Mouse (Mus musculus) left cerebral cortex, adult 18-20 months (tissue): Measurements from ENCODE around the gene Prkce. TPM values are rescaled to one million over a fixed set of nuclear protein-coding genes. Genes with fewer than 3 reads are reported as not detected.

Source experiments
- DNase-seq, 2 experiments: peaks; one replicate each; pipeline ENCODE4 v3.0.0; 2021 to 2022; ENCODE audit warnings: low spot score in 2 of 2, mixed read lengths in 1 of 2
- total RNA-seq, 2 experiments: library from RNA; stranded (reverse); gene quantifications; 2 replicates each; pipeline ENCODE4 v1.2.3; 2021

Gene Prkce
- total RNA-seq, 2 experiments from 2014 or later = 270 to 276 TPM

DNA sequence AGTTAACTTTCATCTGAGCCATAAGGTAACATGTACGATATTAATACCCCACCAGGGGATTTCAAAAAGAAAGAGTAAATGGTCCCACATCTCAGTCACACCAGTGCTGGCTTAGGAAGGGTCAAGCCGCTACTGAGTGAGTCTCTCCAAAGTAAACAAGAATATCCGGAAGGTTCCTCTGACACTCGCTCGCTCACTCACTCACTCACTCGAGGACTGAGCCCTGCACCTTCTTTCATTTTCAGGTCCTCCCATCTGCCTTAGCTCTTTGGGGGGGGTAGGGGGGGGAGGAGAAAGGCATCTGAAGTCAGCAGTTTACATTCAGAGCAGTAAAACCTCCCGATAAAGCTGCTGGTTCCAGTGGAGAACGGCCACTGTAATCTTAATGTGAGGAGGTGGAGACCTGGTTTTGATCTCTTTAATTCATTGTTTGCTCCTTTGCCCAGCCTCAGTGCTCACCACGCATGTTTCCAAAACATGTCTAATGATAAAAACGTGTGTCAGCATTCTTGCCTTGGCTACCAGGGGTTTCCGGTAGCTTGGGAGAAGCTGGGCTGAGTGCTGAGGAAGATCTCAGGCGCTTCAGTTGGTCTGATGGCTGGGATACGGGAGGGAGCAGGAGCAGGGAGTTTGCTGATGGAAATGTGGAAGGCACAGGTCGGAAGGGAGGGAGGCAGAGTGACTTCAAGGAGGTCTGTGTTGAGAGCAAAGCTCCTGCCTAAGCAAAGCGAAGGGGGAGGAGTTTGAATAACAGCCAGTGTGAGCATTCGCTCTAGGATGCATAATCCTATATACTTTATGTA lies 161.9 kb downstream of the Prkce start:
- no peak for DNase-seq

- DNase-seq = peak; percentile 45 to 61
These were observed 162.7 kb downstream of the Prkce start for GRCm38 (mm10) chr17:86330076-86330955.

- no peak for DNase-seq
These were observed 164.2 kb downstream of the Prkce start for GRCm38 (mm10) chr17:86331835-86332234.

DNA sequence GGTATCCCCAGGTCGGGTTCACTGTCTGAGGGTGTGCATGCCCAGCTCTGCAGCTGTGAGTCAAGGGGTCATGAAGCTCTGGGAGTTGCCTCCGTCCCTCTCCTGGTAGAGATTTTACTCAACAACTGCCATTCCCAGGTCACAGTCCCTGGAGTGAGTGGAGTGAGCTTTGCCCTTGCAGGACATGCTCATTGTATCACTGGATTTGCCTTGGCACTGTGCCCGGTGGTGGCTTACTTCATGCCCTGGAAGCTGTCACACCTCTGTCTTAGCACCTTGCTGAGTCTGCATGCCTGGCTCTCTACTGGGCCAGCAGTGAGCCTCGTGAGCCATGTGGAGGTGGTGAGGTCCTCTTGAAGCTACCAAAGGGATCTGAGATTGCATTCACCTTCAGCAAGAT lies 167.4 kb downstream of the Prkce start:
- no peak for DNase-seq

DNA sequence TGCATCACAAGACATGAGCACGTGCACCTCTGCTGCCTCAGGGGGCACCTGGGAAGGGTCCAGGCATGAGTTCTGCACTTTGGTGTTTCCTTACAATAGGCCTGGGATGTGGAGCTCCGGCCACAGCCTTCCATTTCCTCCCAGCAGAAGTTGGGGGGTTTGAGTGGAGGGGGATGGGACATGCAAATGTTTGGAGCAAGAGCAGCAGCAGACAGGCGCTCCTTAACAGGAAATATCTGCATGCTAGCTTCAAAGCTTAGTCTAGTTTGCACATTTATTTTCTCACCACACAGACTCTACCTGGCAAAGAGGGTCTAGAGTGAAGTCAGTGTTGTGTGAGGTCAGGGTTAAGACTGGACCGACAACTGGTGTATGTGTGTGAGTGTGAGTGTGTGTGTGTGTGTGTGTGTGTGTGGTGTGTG lies 169.1 kb downstream of the Prkce start:
- no peak for DNase-seq

DNA sequence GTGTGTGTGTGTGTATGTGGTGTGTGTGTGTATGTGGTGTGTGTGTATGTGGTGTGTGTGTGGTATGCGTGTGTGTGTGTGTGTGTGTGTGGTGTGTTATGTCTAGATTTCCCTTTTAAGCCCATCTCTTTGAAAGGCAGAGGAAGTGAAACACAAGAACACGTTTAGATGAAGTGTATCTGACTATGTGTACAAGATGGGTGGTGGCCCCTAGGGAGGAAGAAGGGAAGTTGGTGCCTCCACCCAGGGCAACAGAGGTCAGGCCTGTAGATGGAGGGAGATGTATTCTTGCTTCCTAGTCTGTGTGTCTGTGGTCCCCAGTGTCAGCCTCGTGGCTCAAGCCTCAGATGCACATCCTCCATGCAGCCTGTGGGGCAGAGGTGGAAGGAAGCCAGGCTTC lies 169.5 kb downstream of the Prkce start:
- no peak for DNase-seq

DNA sequence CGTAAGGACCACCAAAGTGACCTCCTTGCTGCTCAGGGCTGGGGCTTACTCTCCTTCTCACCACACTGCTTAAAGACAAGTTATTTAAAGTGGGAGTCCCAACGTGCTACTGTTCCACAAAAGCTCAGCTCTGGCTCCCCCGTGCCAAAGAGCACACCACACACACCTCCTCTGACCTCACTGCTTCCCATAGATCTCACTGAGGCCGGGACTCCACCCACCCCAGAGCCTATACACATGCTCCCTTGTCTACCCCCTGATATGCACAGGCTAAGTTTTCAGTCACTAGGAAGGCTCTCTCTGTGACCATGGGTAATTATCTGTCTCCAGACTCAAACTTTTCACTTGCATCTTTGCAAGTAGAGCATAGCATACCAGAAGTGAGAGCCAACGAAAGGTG lies 170.7 kb downstream of the Prkce start:
- DNase-seq = no peak

DNA sequence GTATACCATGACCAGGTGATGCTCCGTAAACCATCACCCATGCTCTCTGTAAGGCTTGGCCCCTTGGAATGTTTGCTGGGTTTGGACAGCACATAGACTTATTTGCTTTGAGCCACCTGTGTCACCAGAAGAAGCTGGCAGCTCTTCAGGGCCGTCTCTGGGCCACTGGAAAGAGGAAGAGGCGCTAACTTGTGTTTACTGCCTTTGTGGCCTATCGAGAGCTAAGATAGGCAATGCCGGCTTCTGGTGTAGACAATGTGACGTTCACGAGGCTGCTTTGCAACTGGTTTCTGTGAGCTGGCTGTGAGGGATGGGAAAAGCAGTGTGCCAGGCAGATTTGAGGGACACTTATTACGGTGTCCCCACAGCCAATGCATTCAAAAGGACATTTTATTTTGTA lies 176.4 kb downstream of the Prkce start:
- DNase-seq = no peak

DNA sequence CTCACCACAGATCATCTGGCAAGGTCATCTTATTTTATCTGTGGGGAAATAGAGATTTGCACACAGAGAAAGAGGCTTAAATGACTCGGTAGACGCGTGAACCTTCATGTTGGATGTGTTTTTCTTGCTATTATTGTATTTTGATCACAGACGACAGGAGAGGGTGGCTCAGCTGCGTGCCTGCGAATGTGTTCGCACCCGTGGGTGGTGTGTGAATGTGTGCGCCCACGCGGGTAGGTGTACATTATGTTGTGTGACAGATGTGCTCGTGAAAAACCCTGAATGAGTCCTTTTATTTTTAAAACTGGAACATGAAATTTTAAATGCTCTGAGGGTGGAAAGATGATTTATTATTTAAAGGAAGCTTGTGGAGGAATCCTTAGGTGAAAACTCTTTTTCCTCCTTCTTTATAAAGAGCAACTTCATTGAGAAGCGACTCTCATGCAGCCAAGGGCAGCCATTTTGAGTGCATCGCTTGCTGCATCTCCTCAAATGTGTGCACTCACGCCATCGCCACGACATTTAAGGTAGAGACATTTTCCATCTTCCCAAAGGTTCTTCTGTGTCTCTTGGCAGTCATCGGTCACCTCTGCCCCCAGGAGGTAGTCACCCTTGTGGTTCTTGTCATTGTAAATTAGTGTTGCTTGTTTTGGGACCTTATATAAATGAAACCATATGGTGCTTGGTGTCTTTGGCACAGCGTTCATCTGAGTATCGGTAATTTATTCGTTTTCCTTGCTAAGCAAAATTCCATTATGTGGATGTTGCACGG lies 177.8 kb downstream of the Prkce start:
- peak; percentile 85 to 91 for DNase-seq

DNA sequence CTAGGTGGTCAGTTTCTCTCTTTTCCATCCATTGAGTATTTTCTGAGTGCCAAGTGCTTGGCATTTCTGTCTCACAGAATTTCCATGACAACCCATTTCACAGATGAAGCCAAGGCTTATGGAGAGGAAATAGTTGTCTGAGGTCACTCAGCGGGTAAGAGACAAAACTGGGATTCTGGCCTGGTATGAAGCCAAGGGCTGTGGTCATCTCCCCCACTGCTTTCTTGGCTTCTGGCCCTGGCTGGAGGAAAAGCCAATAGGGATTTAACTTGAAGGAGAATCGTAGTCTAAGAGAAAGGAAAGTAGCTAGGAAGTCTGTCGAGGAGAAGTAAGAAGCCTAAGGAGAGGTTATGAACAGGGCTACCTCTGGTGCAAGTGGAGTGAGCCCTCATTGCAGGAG lies 182.7 kb downstream of the Prkce start:
- DNase-seq = no peak

DNA sequence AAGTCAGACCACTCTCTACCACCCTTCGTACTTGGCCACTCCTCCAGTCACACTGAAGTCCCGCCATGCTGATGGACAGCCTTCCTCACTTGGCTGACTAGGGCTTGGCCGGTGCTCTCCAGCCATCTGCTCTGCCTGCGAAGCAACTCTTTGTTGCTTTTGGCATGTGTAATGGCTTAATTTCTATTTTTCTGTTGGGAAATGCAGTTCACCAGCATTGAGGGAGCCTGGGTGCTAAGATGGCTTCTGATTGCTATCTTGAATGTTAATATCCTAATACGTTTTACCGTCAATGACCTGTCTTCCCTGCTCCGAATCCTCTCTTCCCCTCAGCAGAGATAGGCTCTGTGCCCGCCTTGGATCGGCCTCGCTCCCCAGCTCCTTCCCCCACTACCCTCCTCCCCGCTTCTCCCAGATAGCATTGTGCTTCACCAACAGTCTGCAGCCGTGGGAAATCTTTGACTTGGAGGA lies 183.2 kb downstream of the Prkce start:
- no peak for DNase-seq

DNA sequence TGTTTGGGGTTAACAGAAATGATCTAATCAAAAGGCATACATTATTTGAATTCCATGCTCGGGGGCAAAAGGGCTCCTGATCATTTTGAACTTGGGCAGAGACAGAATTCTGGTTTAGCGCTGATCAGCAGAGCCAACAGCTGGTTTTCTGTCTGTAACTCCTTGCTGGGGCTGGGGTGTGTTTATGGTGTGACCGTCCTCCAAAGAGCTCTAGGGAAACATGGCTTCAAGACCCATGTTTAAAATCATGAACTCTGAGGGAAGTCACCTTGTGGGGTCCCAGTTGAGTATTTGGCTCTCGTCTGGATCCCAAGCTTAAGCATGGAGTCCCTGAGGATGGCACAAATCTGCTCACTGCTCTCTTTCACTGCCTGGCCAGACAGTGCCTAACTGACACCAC lies 183.7 kb downstream of the Prkce start:
- no peak for DNase-seq

DNA sequence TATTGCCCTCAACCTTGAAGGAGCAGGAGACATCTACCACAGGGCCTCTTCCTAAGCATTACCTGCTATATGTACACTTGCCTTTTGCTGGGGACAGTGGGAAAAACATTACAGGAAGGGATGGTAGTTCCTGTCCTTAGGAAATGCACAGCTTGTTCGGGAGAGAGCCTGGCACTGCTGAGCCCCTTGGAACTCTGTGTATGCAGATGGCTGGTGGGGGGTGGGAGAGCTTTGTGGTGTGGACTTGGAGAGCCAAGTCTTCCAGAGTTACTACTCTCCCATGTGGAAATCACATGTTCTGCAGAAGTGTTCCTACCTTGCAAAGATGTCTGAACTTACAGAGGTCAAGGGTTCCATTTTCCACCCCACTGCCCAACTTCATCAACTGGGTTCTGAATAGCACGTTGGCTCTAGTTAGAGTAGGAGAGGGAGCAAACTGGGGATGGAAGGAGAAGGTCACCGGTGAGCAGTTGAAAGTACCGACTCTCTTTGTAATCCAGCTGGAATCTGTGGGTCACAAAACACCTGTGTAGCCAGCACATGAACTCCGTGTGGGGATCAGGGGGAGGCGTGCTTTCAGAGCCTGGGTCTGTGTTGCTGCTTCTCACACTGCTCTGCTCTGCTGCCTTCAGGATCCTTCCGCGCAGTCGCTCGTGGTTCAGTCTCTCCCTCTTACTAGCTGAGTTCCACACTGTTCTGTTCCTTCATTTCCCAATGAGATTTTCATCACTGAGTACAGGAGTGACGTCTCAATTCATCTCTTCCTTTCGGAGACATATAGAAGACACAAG lies 184.9 kb downstream of the Prkce start:
- DNase-seq = no peak

DNA sequence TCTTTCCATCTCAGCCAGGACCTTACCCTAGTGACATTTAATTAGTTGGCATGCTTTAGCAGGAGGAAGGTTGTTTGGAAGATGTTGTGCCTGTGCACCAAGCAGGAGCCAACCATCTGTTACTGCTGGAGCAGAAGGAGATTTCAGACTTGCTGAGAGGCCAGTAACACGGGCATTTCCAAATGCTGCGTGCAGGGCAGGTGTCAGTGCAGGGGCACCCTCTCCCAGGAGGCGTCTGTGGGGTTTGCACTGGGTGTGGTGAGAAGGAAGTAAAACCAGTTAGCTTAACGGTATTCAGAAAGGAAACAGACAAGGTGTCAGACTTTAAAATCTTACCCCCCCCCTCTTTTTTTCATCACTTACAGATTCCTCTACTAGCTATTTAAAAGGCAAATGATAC lies 186.1 kb downstream of the Prkce start:
- DNase-seq = no peak

DNA sequence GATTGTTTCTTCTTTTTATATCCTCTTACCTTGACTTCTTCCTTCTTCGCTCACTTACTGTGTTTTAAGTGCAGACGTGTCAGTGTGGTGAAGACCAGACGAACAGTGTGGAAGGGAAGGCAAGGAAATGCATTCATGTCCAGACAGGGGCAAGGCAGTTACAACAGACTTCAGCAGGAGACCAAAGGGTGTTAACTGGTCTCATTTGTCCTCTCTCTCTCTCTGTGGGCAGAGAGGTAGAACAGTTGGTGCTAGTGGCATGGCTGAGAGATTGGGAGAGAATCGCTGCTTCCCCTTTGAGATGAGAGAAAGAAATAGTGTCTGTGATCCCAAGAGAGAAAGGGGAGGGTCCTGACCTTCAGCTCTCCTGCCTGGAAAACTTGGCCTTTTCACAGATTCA lies 186.5 kb downstream of the Prkce start:
- no peak for DNase-seq

DNA sequence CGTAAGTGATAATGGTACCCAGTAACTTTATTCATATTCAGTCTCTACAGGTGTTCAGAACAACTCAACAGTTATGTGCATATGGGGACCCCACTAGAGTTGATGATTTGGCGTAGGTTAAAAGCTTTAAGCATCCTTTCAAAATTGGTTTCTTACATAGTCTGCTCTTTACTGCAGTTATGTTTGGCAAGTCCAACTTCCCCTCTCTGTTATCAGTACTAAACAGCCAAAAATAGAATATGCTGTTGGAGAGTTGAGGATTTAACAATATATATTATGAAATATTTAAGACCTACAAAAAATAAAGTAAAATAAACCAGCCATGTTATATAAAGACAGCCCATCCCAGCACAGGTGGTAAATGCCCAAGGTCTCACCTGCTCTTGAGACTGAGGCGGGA lies 187.3 kb downstream of the Prkce start:
- no peak for DNase-seq

DNA sequence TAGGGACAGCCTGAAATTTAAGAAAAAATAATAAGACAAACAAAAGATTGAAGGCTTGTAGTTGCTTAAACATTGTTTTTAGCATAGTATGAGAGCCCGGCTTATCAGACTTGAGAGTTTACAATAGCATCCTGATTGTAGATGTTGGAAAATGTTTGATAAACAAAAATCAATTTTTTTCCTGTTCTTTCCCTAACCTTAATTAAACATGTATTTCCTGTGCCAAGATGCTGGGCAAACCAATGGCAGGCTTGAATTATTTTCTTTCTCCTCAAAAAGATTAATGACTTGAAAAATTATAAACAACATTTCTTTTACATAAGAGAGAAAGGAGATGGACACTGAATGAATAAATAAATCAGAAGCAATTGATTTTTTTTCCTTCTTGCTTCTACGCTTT lies 187.7 kb downstream of the Prkce start:
- DNase-seq = no peak

GRCm38 (mm10) chr17:86355772-86356451 lies 188.3 kb downstream of the Prkce start:
- no peak for DNase-seq

DNA sequence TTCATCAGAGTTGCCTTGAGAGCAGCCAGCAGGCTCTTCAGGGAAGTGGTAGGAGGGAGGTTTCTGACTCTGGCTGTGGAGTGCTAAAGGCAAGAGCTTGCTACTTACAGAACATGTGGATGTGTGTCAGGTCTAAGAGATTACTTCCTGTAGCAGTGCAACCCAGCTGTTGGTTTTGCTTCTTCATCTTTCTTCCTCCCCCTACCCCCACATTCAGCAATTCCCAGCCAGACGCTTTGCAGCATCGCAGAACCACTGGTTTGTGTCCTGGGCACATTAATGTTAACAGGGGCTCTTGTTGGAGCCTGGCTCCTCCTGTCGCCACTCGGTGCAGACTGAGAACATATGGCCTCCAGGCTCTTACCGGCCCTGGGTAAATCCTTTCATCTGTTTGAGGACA lies 190.8 kb downstream of the Prkce start:
- DNase-seq = no peak

DNA sequence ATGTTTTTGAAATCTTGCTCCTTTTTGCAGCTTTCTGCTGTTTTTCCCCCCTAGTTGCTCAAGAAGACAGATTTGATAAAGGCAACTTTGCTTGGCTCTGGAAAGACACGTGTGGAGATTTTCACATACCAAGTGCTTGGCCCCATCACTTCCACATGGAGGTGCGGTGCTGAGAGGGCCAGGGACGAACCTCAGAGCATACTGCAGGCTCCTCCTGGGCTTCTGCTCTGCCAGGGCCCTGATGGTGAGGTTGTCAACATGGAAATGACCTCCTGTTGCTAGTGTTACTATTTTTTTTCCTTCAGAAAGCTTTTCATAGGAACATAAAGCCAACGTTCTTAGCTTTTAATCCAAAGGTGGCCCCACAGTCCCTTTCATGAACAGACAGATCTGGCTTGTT lies 191.3 kb downstream of the Prkce start:
- no peak for DNase-seq
